16 mouse cellular contexts compared by ENCODE assay signal in the genomic region with DNA sequence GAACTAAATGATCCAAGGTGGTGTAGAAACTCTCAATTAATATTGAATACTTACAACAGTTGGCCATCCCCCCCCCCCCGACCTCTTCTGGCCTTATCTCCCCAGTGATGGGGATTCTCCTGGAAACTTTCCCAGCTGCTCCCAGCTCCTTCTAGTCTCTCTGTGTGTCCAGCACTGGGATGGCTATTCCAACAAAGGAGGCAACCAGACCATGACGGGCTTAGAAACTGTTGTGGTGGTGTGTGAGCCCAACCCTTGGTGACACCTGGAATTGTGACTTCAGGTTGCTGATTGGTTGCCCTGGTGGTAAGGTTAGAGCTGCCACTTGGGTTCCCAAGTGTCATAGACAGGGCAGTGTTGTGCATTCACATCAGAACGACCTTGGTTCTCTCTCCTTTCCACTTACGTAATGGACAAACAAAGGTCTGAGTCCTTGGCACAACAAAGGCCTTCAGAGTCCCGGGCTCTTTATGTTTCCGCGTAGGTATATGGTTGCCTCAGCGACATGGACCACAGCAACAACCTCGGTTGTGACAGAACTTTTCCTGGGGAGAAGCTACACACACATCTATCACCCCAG.
"Had no signal": no experiment of that assay in that cellular context is flagged by ENCODE, and none has a peak within 500 bp of the region (broad histone marks: within the 10 kb centered on the region; RNA-seq: fewer than 3 reads in every experiment).

No protein-coding gene starts in this region.

- ATAC-seq: midbrain, embryonic 13.5 days; midbrain, embryonic 15.5 days had no signal

- H3K4me3 ChIP-seq: lung, embryonic 15.5 days; megakaryocyte, embryonic 14.5 days; midbrain, embryonic 13.5 days; midbrain, embryonic 15.5 days; neural tube, embryonic 12.5 days; stomach, embryonic 15.5 days had no signal

- H3K4me1 ChIP-seq: lung, embryonic 15.5 days; megakaryocyte, embryonic 14.5 days; midbrain, embryonic 13.5 days; midbrain, embryonic 15.5 days; stomach, embryonic 15.5 days had no signal

- H3K9me3 ChIP-seq: lung, embryonic 15.5 days; midbrain, embryonic 13.5 days; midbrain, embryonic 15.5 days; neural tube, embryonic 12.5 days; stomach, embryonic 15.5 days had no signal

- H3K4me2 ChIP-seq: lung, embryonic 15.5 days; midbrain, embryonic 11.5 days; midbrain, embryonic 13.5 days; midbrain, embryonic 15.5 days; neural tube, embryonic 12.5 days; stomach, embryonic 15.5 days had no signal

- H3K27me3 ChIP-seq: lung, embryonic 15.5 days; midbrain, embryonic 13.5 days; midbrain, embryonic 15.5 days; neural tube, embryonic 12.5 days; stomach, embryonic 15.5 days had no signal

- H3K36me3 ChIP-seq: lung, embryonic 15.5 days; midbrain, embryonic 13.5 days; midbrain, embryonic 15.5 days; neural tube, embryonic 12.5 days; stomach, embryonic 15.5 days had no signal

- H3K27ac ChIP-seq: liver, embryonic 14.5 days; lung, embryonic 15.5 days; macrophage; midbrain, embryonic 13.5 days; midbrain, embryonic 15.5 days; neural tube, embryonic 12.5 days; stomach, embryonic 15.5 days; stomach, postnatal 0 days had no signal

- DNase-seq: lung, adult 2 months; lung, postnatal 10 days; right cerebral cortex, postnatal 14 days; thymus, adult 2 months; thymus, postnatal 25 days; thymus, postnatal 4 days had no signal

- H3K9ac ChIP-seq: liver, embryonic 14.5 days; lung, embryonic 15.5 days; midbrain, embryonic 13.5 days; midbrain, embryonic 15.5 days; neural tube, embryonic 12.5 days; stomach, embryonic 15.5 days had no signal
